In genomic region chr1:77514963-77515650, GRCm38 (mm10) we compare ENCODE assay signal across 8 mouse cellular contexts. TPM values are rescaled to one million over a fixed set of nuclear protein-coding genes. Genes with fewer than 3 reads are reported as not detected.
DNase-seq lines count a peak whose midpoint lies in the region; ATAC-seq and TF ChIP-seq lines count a peak whose summit lies in the region.

Gene Epha4 (minus strand): TSS chr1:77515088.

- ATAC-seq in frontal cortex, adult (ENCODE audit: low TSS enrichment) = peak; percentile 69

- H3K4me3 ChIP-seq in lung, adult 2 months (replicated peaks; ENCODE audit: extremely low read depth, low read depth, low read length) = peak within 1 kb of the TSS; percentile 78

- no peak for TF ChIP-seq CTCF in lung, adult 2 months (IDR thresholded peaks at IDR 0.05; ENCODE audit: insufficient read depth, low read length)

- peak; percentile 81; the same call in 1 of the 2 replicates for TF ChIP-seq POLR2A in lung, adult 2 months (IDR thresholded peaks at IDR 0.05; ENCODE audit: borderline replicate concordance, extremely low read depth, low read depth, low read length)

- peaks cover 6% of the 10 kb centered on the region; the same call in 1 of the 2 replicates for H3K4me1 ChIP-seq in lung, adult 2 months (ENCODE audit: control insufficient read depth, insufficient read depth, low read length)

- peak; percentile 93 for DNase-seq in NIH3T3 (ENCODE audit: low read depth)
- DNase-seq in cerebellum, adult 8-10 months = peak; percentile 39
- DNase-seq in heart, postnatal 4 days = peak; percentile 95
- peak; percentile 80 for DNase-seq in layer of hippocampus, adult 9-10 months (ENCODE audit: low spot score)
- peak; percentile 91 for DNase-seq in lung, adult 2 months
- peak; percentile 71 for DNase-seq in ovary, postnatal 10 days (ENCODE audit: low spot score)
- peak; percentile 65 for DNase-seq in urinary bladder, postnatal 10 days (ENCODE audit: low spot score)

- 1% methylated on average over 40 of the region's 40 CpGs for WGBS in lung, adult 2 months

RNA-seq across cellular contexts. Expression of gene Epha4, which starts in this region (rescaled TPM):
- 10 to 100 TPM; 22.4 to 25.4 TPM for total RNA-seq in heart, postnatal 4 days (2021)
- polyA plus RNA-seq in lung, adult 2 months (2012; rRNA removed) = 8.3 and 20.6 TPM in 2 replicates

Comparison
In these comparisons a context has a peak if more than half of its experiments do, and no peak if none do; other contexts are left out.
1. Peak in every context shown above with its lines: DNase-seq, ATAC-seq and H3K4me3 ChIP-seq.
2. DNase-seq: peak in every context shown above with its lines; median percentile 95 in heart, postnatal 4 days; 93 in NIH3T3; 91 in lung, adult 2 months; 80 in layer of hippocampus, adult 9-10 months; 71 in ovary, postnatal 10 days; 65 in urinary bladder, postnatal 10 days; 39 in cerebellum, adult 8-10 months.